Mouse (Mus musculus): Measurements from ENCODE around the gene Slc35f4.

DNA sequence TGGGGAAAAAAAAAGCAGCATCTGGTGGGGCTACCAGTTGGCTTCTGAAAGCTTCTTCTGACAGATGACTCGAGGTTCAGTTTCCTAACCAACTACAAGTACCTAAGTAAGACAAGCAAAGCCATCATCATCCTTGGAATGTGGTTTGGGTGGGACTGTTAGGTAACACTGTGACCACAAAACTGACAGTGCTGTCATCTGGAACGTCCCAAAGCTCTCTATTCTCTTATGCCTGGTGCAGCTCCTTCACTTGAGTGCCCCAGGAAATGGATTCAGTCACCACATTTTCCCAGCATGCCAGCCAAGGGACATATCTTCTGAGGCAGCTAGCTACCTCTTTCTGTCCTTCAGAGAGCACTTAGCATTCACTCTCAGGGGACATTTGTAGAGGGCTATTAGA lies 216.2 kb downstream of the Slc35f4 start:
- TF ChIP-seq NRF1 (IDR thresholded peaks at IDR 0.05; ENCODE audit: low read depth, low read length) (no peak), CTCF (conservative IDR thresholded peaks at IDR 0.05 in 1 of 2, IDR thresholded peaks at IDR 0.05 in 1 of 2; ENCODE audit: low read depth in 2 of 2, low read length in 2 of 2) (no peak), ZNF384 (IDR thresholded peaks at IDR 0.05; ENCODE audit: low read depth, low read length) (no peak), ZMIZ1 (IDR thresholded peaks at IDR 0.05; ENCODE audit: low read depth, low read length) (no peak), USF2 (conservative IDR thresholded peaks at IDR 0.05; ENCODE audit: low read depth, low read length) (no peak), USF1 (IDR thresholded peaks at IDR 0.05; ENCODE audit: low read depth, low read length) (no peak), KAT2A (IDR thresholded peaks at IDR 0.05; ENCODE audit: insufficient replicate concordance, low read length) (no peak)

Measured in CH12.LX (cell line).